Mouse (Mus musculus): ENCODE results near the gene Lpcat1.

DNA sequence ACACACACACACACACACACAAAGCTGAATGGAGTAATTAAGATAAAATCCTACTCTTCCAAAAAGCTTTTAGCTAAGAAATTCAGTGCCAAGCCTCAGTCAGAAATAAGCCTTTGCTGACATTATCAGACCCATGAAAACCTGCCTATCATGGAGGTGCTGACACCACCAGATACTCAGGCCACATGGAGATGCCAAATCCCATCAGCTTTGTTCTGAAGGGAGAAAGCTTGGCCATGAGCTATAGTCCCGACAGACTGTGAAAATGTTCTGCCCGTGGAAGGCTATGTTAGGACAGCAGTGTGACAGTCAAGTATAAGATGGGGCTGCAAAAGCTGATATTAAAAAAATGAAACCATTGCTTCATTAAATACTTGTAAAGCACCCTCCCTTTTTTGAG lies 19.5 kb upstream of the Lpcat1 start:
- TF ChIP-seq GATA1 (IDR thresholded peaks at IDR 0.05; ENCODE audit: borderline replicate concordance, low read length) (no peak), FLI1 (IDR thresholded peaks at IDR 0.05; ENCODE audit: low read length) (no peak)

Data from megakaryocyte, embryonic 14.5 days (primary cell).